Mouse (Mus musculus) intestine, embryonic 14.5 days (tissue): ENCODE measurements around the gene Pde1b. TPM values are rescaled to one million over a fixed set of nuclear protein-coding genes. Genes with fewer than 3 reads are reported as not detected.
A peak's percentile ranks its signal among the peaks of the same experiment; 100 is the strongest.

Source experiments
- ATAC-seq: fragments of 200-750 bp; cut with Nextera tagmentation; replicated peaks from 2 replicates; pipeline ENCODE4 v1.8.0; 2017; ENCODE audit warnings: low read depth, moderate number of reproducible peaks, moderate TSS enrichment, moderate library complexity; ENCODE audit not compliant: low FRiP score, low TSS enrichment
- DNase-seq: peaks from one replicate; pipeline ENCODE4 v3.0.0-alpha.2; 2018; ENCODE audit warnings: low spot score
- H3K27ac ChIP-seq: fragments of 300-500 bp; sonication (generic); 2 replicates; pipeline ENCODE4 v1.5.1; 2014; ENCODE audit warnings: low read depth, mild to moderate bottlenecking, control low read depth
- H3K27me3 ChIP-seq: fragments of 300-500 bp; sonication (generic); replicated peaks from 2 replicates; pipeline ENCODE4 v1.6.1; 2014; ENCODE audit warnings: low read length, control low read depth; ENCODE audit not compliant: control insufficient read depth, insufficient read depth
- H3K36me3 ChIP-seq: fragments of 300-500 bp; sonication (generic); 2 replicates; pipeline ENCODE4 v1.6.1; 2014; ENCODE audit warnings: low read length, control low read depth; ENCODE audit not compliant: control insufficient read depth, insufficient read depth
- H3K4me1 ChIP-seq: fragments of 300-500 bp; sonication (generic); replicated peaks from 2 replicates; pipeline ENCODE4 v1.6.1; 2014; ENCODE audit warnings: low read length, control low read depth, mixed read lengths; ENCODE audit not compliant: control insufficient read depth, insufficient read depth
- H3K4me2 ChIP-seq: fragments of 300-500 bp; sonication (generic); 2 replicates; pipeline ENCODE4 v1.6.1; 2014; ENCODE audit warnings: low read length
- H3K4me3 ChIP-seq: fragments of 300-500 bp; sonication (generic); 2 replicates; pipeline ENCODE4 v1.5.1; 2014; ENCODE audit warnings: low read depth, low read length, control low read depth, mixed read lengths
- H3K9ac ChIP-seq: fragments of 300-500 bp; sonication (generic); 2 replicates; pipeline ENCODE4 v1.6.1; 2014; ENCODE audit warnings: mild to moderate bottlenecking, low read length
- H3K9me3 ChIP-seq: fragments of 300-500 bp; sonication (generic); 2 replicates; pipeline ENCODE4 v1.6.1; 2016; ENCODE audit warnings: low read length, control low read depth; ENCODE audit not compliant: control insufficient read depth
- WGBS: fragments of 180-500 bp; shearing (Covaris S2); extraction: QIAGEN DNeasy Blood & Tissue Kit; methylation state at CpG from one replicate; pipeline ENCODE4 v1.1.7; 2014; 5-methylcytosine and 5-hydroxymethylcytosine counted together
- polyA plus RNA-seq: library from polyadenylated mRNA; unstranded; fragments of >200 nt; fragmentation: Nextera tagmentation; extraction: Ambion mirVana; gene quantifications from 2 replicates; pipeline ENCODE4 v1.2.1, GENCODE M21; 2014

The Pde1b gene
- polyA plus RNA-seq, 1 experiment from 2014 or later, result 7.1 TPM

DNA sequence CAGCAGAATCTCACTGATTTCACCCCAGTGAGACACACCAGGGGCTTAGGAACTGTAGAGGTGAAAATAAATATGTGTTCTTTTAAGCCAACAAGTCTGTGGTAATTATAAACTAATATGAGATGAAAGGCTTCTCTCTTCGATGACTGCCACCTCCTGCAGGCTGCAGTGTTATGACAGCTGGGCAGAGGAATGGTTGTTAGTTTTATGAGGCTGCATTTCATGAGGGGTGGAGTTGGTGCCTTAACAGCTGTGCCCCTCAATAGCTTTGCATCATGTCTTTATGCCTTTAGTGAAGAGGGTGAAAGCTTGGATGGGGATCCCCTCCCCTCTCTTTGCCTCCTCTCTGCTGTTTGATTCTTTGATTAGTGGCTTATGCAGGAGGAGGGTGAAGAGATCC, 48.2 kb downstream of the Pde1b start:
- DNase-seq (no peak), ATAC-seq (no peak)
- Histone ChIP-seq H3K4me3 (no peak overlapping the region), H3K4me1 (no peaks in the 10 kb centered on the region), H3K4me2 (no peak overlapping the region), H3K27ac (no peak overlapping the region), H3K36me3 (no peaks in the 10 kb centered on the region), H3K27me3 (no peaks in the 10 kb centered on the region), H3K9me3 (no peaks in the 10 kb centered on the region), H3K9ac (no peak overlapping the region)
- 12% methylated on average over 1 of the region's 1 CpGs for WGBS

DNA sequence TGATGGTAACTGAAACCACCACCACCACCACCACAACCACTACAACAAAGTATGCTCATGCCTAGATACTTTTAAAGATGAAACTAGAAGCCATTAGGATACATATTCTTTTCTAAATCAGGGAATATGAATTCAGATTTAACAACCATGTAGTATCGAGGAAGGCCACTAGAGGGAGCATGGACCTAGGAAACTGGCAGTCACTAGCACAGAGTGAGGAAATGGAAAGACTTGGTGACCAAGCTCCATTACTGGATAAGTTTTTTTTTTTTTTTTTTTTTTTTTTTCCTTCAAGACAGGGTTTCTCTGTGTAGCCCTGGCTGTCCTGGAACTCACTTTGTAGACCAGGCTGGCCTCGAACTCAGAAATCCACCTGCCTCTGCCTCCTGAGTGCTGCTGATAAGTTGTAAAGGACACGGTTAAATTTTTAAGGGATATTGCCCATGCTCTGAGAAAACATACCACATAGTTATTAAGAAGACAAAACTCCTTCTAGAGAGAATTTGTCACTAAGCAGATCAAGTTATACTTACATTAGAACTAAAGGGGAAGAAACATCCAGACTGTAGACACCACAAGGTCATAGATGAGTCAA, 49.4 kb downstream of the Pde1b start:
- H3K4me1 ChIP-seq, result no peaks in the 10 kb centered on the region
- H3K9ac ChIP-seq, result no peak overlapping the region
- no peaks in the 10 kb centered on the region for H3K27me3 ChIP-seq
- H3K4me3 ChIP-seq, result no peak overlapping the region
- H3K9me3 ChIP-seq, result no peaks in the 10 kb centered on the region
- H3K27ac ChIP-seq, result no peak overlapping the region
- ATAC-seq, result peak; percentile 60; the same call in 1 of the 2 replicates
- 43% methylated on average over 3 of the region's 3 CpGs for WGBS
- DNase-seq, result peak; percentile 69
- no peaks in the 10 kb centered on the region for H3K36me3 ChIP-seq
- H3K4me2 ChIP-seq, result no peak overlapping the region

DNA sequence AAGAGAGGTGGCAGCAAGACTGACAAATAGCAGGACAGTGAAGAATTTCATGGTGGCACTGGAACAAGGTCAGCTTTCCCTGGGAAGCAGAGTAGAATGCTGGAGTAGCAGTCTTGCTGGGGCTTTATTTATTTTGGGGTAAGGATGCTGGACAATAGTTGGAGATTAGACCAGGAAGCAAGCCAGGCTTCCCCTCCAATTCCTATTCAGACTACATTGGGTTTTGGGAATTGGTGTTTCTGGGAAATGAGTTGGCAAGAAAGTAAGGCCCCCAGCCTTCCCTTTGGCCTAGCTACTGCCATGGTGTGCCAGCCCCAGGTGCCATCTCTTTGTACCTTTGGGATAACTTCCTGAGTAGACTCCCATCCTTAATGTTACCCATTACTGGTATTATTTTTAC, 62.1 kb downstream of the Pde1b start, which contains the start of gene Glycam1:
TSS of gene Glycam1 (minus strand) at position 101 of the 400 bp plus-strand sequence.
- H3K9me3 ChIP-seq, result no peaks in the 10 kb centered on the region
- no peak for DNase-seq

More for the DNA sequence above, 62.1 kb downstream of the Pde1b start, which contains the start of gene Glycam1:
- no peaks in the 10 kb centered on the region for H3K36me3 ChIP-seq
- no peaks in the 10 kb centered on the region for H3K27me3 ChIP-seq
- no peak within 1 kb of the TSS for H3K27ac ChIP-seq
- no peak within 1 kb of the TSS for H3K4me3 ChIP-seq
- no peak within 1 kb of the TSS for H3K4me2 ChIP-seq
- no peaks in the 10 kb centered on the region for H3K4me1 ChIP-seq
- ATAC-seq, result no peak
- H3K9ac ChIP-seq, result no peak within 1 kb of the TSS

Other genes with a start within 250 kb of the Pde1b start
- 1.8 and 1.9 TPM in 2 replicates for gene Nfe2, start 244.6 kb upstream of the Pde1b start, polyA plus RNA-seq
- 266 and 283 TPM in 2 replicates for gene Copz1, start 230.3 kb upstream of the Pde1b start, polyA plus RNA-seq
- 0.11 and 0.34 TPM in 2 replicates for gene Gpr84, start 192.4 kb upstream of the Pde1b start, polyA plus RNA-seq
- 7.2 and 7.5 TPM in 2 replicates for gene Zfp385a, start 162.9 kb upstream of the Pde1b start, polyA plus RNA-seq
- gene Itga5, start 136.3 kb upstream of the Pde1b start, polyA plus RNA-seq, result 64.9 and 69.4 TPM in 2 replicates
- gene Gtsf1, start 72.6 kb upstream of the Pde1b start, polyA plus RNA-seq, result not detected in 2 replicates
- not detected in 2 replicates for gene Gtsf2, start 54.6 kb upstream of the Pde1b start, polyA plus RNA-seq
- gene Nckap1l, start 49.2 kb upstream of the Pde1b start, polyA plus RNA-seq, result 3.2 TPM in 2 replicates
- 11.6 and 12.3 TPM in 2 replicates for gene Ppp1r1a, start 35.0 kb downstream of the Pde1b start, polyA plus RNA-seq
- not detected in 2 replicates for gene Glycam1, start 62.0 kb downstream of the Pde1b start, polyA plus RNA-seq